Mouse (Mus musculus): ENCODE measurements around the gene Cnbp. TPM values are rescaled to one million over a fixed set of nuclear protein-coding genes. Genes with fewer than 3 reads are reported as not detected.

The Cnbp gene
- total RNA-seq (2014; rRNA removed) (178 and 197 TPM in 2 replicates), polyA plus RNA-seq (2015; fragmentation: Nextera tagmentation; extraction: Ambion mirVana) (550 and 577 TPM in 2 replicates)

DNA sequence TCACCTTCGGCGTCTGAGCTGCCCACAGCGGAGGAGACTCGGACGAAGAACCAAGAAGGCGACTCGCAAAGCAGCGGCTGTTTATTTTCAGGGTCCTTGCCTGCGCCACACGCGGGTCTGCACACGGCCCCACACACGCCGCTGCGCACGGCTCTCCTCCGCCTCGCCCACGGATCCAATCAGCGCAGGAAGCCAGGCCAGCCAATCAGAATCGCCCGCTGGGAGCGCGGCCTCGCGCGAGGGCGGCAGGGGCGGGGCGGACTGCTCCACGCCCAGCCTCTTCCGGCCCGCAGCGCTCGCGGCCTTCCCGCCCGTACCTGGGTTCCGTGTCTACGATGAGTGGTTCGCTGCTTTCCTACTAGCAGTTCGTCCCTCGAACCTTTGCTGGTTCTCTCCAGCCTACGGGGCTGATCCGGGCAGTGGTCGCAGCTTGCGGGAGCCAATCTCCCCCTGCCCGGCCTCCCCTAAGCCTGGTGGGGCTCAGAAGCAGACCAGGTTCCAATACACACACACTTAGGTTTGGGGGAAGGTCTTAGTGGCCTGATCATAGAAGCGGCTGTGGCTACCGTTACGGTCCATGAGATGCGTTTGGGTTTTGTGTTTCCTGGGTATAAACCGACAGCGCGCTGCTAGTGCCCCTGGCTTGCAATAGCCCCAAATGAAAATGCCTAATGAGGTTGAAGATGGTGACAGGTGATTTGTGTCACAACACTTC lies at the start of gene Cnbp:
Cnbp (minus strand) TSS at position 207 of the 715 bp plus-strand sequence.
- H3K9ac ChIP-seq (replicated peaks; ENCODE audit: low read length, poor library complexity, severe bottlenecking): peak within 1 kb of the TSS; percentile 97
- TF ChIP-seq CTCF (IDR thresholded peaks at IDR 0.05): no peak; the same call in 1 of the 2 replicates
- H3K4me2 ChIP-seq (ENCODE audit: low read depth, low read length, poor library complexity, severe bottlenecking): peak within 1 kb of the TSS; percentile 78
- H3K27ac ChIP-seq (ENCODE audit: low read depth, low read length): peak within 1 kb of the TSS; percentile 95
- no peaks in the 10 kb centered on the region for H3K27me3 ChIP-seq (ENCODE audit: insufficient read depth, low read length)
- no peaks in the 10 kb centered on the region for H3K9me3 ChIP-seq (ENCODE audit: low read length)
- DNase-seq (ENCODE audit: low spot score) (peak; percentile 98), ATAC-seq (ENCODE audit: low FRiP score) (peak; percentile 99)
- H3K4me3 ChIP-seq (ENCODE audit: low read depth, low read length): peak within 1 kb of the TSS; percentile 99
- H3K36me3 ChIP-seq (ENCODE audit: insufficient read depth, low read length): no peaks in the 10 kb centered on the region
- WGBS: under 1% methylated on average over 55 of the region's 55 CpGs
- H3K4me1 ChIP-seq (ENCODE audit: insufficient read depth, low read length): peaks cover 6% of the 10 kb centered on the region; the same call in 1 of the 2 replicates

DNA sequence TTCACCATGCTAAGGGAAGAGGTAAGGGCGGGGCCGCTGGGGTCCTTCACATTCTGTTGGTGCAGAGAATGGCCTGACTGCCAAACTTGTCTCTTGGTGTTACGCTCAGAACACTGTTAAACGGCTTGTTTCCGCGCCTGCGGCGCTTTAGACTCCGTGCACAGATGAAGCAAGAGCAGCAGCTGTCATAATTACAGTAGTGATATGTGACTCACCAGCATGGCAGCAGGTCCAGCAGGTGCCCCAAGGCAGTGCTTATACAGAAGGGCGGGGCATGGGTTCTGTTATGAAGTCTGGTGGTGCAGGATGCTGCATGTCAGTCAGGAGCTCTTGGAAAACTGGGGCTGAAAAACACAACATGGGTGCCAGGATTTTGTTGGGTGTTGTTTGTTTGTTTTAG lies 47.1 kb upstream of the Cnbp start:
- H3K36me3 ChIP-seq (ENCODE audit: insufficient read depth, low read length): peaks cover 73% of the 10 kb centered on the region
- WGBS: 98% methylated on average over 10 of the region's 10 CpGs

DNA sequence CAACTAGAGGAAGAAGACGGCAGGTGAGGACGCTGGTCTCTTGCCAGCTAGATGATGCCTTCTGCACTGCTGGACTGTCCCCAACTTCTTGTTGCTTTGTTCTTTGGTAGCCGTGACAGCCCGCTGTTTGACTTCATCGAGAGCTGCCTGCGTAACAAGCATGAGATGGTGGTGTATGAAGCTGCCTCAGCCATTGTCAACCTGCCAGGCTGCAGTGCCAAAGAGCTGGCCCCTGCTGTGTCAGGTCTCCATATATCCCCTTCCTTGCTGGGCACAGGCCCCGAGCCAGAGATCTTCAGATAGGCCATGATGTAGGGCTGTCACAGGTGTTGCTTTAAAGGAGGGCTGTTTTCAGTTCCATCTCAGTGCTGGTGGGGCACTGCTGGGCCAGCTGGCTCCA lies 43.0 kb upstream of the Cnbp start:
- H3K36me3 ChIP-seq (ENCODE audit: insufficient read depth, low read length): peaks cover 81% of the 10 kb centered on the region
- WGBS: 77% methylated on average over 7 of the region's 7 CpGs
- H3K27ac ChIP-seq (ENCODE audit: low read depth, low read length): no peak overlapping the region
- TF ChIP-seq CTCF (IDR thresholded peaks at IDR 0.05): no peak
- no peaks in the 10 kb centered on the region for H3K27me3 ChIP-seq (ENCODE audit: insufficient read depth, low read length)
- H3K4me2 ChIP-seq (ENCODE audit: low read depth, low read length, poor library complexity, severe bottlenecking): no peak overlapping the region
- ATAC-seq (ENCODE audit: low FRiP score): no peak
- no peaks in the 10 kb centered on the region for H3K9me3 ChIP-seq (ENCODE audit: low read length)
- H3K4me3 ChIP-seq (ENCODE audit: low read depth, low read length): no peak overlapping the region
- no peak overlapping the region for H3K9ac ChIP-seq (replicated peaks; ENCODE audit: low read length, poor library complexity, severe bottlenecking)
- peak; percentile 64 for DNase-seq (ENCODE audit: low spot score)
- H3K4me1 ChIP-seq (ENCODE audit: insufficient read depth, low read length): no peaks in the 10 kb centered on the region; the same call in 1 of the 2 replicates

More for the DNA sequence above, 47.1 kb upstream of the Cnbp start:
- Histone ChIP-seq H3K27ac (ENCODE audit: low read depth, low read length) (no peak overlapping the region), H3K27me3 (ENCODE audit: insufficient read depth, low read length) (no peaks in the 10 kb centered on the region), H3K4me1 (ENCODE audit: insufficient read depth, low read length) (no peaks in the 10 kb centered on the region), H3K9ac (replicated peaks; ENCODE audit: low read length, poor library complexity, severe bottlenecking) (no peak overlapping the region), H3K4me2 (ENCODE audit: low read depth, low read length, poor library complexity, severe bottlenecking) (no peak overlapping the region), H3K9me3 (ENCODE audit: low read length) (no peaks in the 10 kb centered on the region), H3K4me3 (ENCODE audit: low read depth, low read length) (no peak overlapping the region)
- ATAC-seq (ENCODE audit: low FRiP score) (no peak), DNase-seq (ENCODE audit: low spot score) (no peak)
- TF ChIP-seq CTCF (IDR thresholded peaks at IDR 0.05): no peak

DNA sequence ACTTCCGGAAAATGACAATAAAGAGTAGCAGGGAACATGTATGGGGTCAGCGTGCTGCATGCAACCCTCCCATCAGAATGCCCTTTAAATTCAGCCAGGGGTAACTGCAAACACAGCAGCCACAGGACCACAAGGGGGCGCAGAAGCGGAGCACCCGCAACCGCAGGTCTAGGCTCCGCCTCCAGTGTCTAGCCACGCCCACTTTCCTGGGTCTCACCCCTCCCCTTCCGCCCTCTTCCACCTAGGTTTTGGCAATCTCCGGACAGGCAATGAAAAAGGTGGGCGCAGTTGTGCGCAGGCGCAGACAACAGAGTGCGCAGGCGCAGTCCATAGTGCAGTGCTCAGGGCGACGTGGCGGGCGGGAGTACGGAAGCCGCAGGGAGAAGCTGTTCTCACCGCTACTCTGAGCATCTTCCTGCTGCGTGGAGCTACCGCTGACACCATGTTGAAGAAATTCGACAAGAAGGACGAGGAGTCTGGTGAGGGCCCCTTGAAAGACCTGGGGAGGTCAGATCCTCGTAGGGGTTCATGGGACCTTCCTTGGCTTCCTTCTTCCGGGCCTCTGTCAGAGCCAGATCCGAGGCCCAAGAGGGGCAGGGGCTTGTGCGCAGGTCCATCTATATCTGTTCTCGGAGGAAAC lies 36.8 kb upstream of the Cnbp start, which contains the start of gene Copg1:
Copg1 (plus strand) TSS at position 221 of the 640 bp plus-strand sequence.
- WGBS: under 1% methylated on average over 31 of the region's 31 CpGs
- peak; percentile 96 for TF ChIP-seq CTCF (IDR thresholded peaks at IDR 0.05)

DNA sequence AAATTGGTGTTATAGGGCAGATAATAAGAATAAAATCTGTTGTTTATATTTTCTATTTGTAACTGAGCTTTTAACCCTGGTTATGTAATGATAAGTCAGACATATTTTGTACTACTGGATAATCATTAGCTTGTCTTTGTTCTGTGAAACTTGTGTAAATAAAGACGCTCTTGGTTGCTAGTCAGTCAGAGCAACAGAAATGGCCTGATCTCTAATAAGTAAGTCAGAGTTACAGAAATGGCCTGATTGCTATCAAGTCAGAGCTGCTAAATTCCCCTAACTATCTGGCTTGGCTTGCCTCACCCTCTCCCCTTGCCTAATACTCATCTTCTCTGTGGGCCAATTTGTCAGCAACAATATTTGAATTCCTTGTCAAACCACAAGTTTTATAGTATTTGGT lies 35.8 kb upstream of the Cnbp start:
- Histone ChIP-seq H3K9me3 (ENCODE audit: low read length) (no peaks in the 10 kb centered on the region), H3K4me1 (ENCODE audit: insufficient read depth, low read length) (no peaks in the 10 kb centered on the region; the same call in 1 of the 2 replicates), H3K4me2 (ENCODE audit: low read depth, low read length, poor library complexity, severe bottlenecking) (no peak overlapping the region), H3K27me3 (ENCODE audit: insufficient read depth, low read length) (no peaks in the 10 kb centered on the region), H3K27ac (ENCODE audit: low read depth, low read length) (no peak overlapping the region), H3K9ac (replicated peaks; ENCODE audit: low read length, poor library complexity, severe bottlenecking) (no peak overlapping the region), H3K36me3 (ENCODE audit: insufficient read depth, low read length) (peaks cover 23% of the 10 kb centered on the region), H3K4me3 (ENCODE audit: low read depth, low read length) (no peak overlapping the region)
- DNase-seq (ENCODE audit: low spot score): no peak
- TF ChIP-seq CTCF (IDR thresholded peaks at IDR 0.05): no peak
- 97% methylated on average over 1 of the region's 1 CpGs for WGBS
- no peak for ATAC-seq (ENCODE audit: low FRiP score)

More for the DNA sequence above, 36.8 kb upstream of the Cnbp start, which contains the start of gene Copg1:
- H3K36me3 ChIP-seq (ENCODE audit: insufficient read depth, low read length): peaks cover 33% of the 10 kb centered on the region
- no peaks in the 10 kb centered on the region; the same call in 1 of the 2 replicates for H3K4me1 ChIP-seq (ENCODE audit: insufficient read depth, low read length)
- no peaks in the 10 kb centered on the region for H3K9me3 ChIP-seq (ENCODE audit: low read length)
- H3K4me3 ChIP-seq (ENCODE audit: low read depth, low read length): peak within 1 kb of the TSS; percentile 59
- H3K9ac ChIP-seq (replicated peaks; ENCODE audit: low read length, poor library complexity, severe bottlenecking): peak within 1 kb of the TSS; percentile 71
- DNase-seq (ENCODE audit: low spot score) (peak; percentile 99), ATAC-seq (ENCODE audit: low FRiP score) (peak; percentile 95)
- no peaks in the 10 kb centered on the region for H3K27me3 ChIP-seq (ENCODE audit: insufficient read depth, low read length)
- peak within 1 kb of the TSS; percentile 80 for H3K4me2 ChIP-seq (ENCODE audit: low read depth, low read length, poor library complexity, severe bottlenecking)
- peak within 1 kb of the TSS; percentile 76 for H3K27ac ChIP-seq (ENCODE audit: low read depth, low read length)
